Mouse (Mus musculus) hindbrain, embryonic 10.5 days (tissue): ENCODE results near the gene Sema3a. TPM values are rescaled to one million over a fixed set of nuclear protein-coding genes. Genes with fewer than 3 reads are reported as not detected.

ENCODE experiments used
- DNase-seq: peaks from one replicate; pipeline ENCODE4 v3.0.0-alpha.2; 2017; ENCODE audit warnings: low spot score
- H3K27ac ChIP-seq: fragments of 300-500 bp; sonication (generic); 2 replicates; pipeline ENCODE4 v1.5.1; 2016; ENCODE audit warnings: mild to moderate bottlenecking, moderate library complexity
- H3K27me3 ChIP-seq: fragments of 300-500 bp; sonication (generic); 2 replicates; pipeline ENCODE4 v1.6.1; 2016; ENCODE audit warnings: mild to moderate bottlenecking; ENCODE audit not compliant: poor library complexity, insufficient read depth, severe bottlenecking
- H3K36me3 ChIP-seq: fragments of 300-500 bp; sonication (generic); 2 replicates; pipeline ENCODE4 v1.6.1; 2016; ENCODE audit warnings: mild to moderate bottlenecking, moderate library complexity
- H3K4me1 ChIP-seq: fragments of 300-500 bp; sonication (generic); replicated peaks from 2 replicates; pipeline ENCODE4 v1.6.1; 2016; ENCODE audit warnings: mild to moderate bottlenecking
- H3K4me3 ChIP-seq: fragments of 300-500 bp; sonication (generic); 2 replicates; pipeline ENCODE4 v1.5.1; 2016; ENCODE audit warnings: mild to moderate bottlenecking, moderate library complexity
- H3K9me3 ChIP-seq: fragments of 300-500 bp; sonication (generic); 2 replicates; pipeline ENCODE4 v1.6.1; 2016; ENCODE audit warnings: mild to moderate bottlenecking, moderate library complexity
- WGBS: fragments of 180-500 bp; shearing (Covaris S2); methylation state at CpG from one replicate; pipeline ENCODE4 v1.1.7; 2016; 5-methylcytosine and 5-hydroxymethylcytosine counted together
- polyA plus RNA-seq: library from polyadenylated mRNA; unstranded; fragments of >200 nt; fragmentation: Nextera tagmentation; extraction: Ambion mirVana; gene quantifications from 2 replicates; pipeline ENCODE4 v1.2.1, GENCODE M21; 2016

Sema3a gene
- polyA plus RNA-seq, 1 experiment from 2014 or later, result 15.6 TPM

DNA sequence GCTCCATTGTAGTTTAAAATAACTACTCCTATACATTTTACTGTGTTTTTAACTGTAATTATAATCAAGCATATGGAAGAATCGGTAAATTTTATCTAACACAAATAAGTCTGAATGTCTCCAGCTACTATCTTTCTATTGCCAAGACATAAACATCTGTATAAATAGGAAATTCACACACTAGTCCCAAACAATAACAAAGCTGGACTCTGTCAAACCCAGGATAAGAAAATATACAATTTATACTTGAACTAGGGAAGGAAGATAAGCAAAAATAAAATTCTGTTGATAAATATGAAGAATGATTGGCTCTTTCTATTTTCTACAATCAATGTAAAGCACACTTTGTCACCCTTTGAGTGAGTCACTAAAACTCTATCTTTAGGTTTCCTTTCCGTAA, 280.9 kb downstream of the Sema3a start:
- 90% methylated on average over 2 of the region's 2 CpGs for WGBS
- H3K27me3 ChIP-seq, result peaks cover 10% of the 10 kb centered on the region
- no peak for DNase-seq

DNA sequence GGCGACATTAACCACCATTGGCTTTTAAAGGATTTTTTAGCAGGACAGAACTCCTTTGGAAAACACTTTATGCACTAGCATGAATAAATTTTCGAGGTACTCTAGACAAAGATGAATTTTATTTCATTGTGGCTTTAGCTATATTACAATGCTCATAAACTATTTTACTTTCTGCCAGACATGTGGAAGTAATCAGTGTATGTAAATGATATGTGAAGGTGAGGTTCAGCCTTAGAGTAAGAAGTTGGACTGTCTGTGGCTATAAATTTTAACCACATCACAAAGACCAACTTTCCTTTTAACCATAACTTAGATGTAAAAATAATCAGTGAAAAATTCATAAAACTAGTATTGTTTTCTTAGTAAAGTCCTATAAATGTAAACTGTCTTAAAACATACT, 286.7 kb downstream of the Sema3a start:
- H3K27me3 ChIP-seq, result no peaks in the 10 kb centered on the region
- WGBS, result 82% methylated on average over 2 of the region's 2 CpGs
- H3K27ac ChIP-seq, result no peak overlapping the region
- no peak for DNase-seq
- H3K9me3 ChIP-seq, result no peaks in the 10 kb centered on the region
- H3K4me3 ChIP-seq, result no peak overlapping the region
- H3K36me3 ChIP-seq, result no peaks in the 10 kb centered on the region
- H3K4me1 ChIP-seq, result no peaks in the 10 kb centered on the region

More for the DNA sequence above, 280.9 kb downstream of the Sema3a start:
- H3K4me3 ChIP-seq, result no peak overlapping the region
- H3K4me1 ChIP-seq, result peaks cover 6% of the 10 kb centered on the region; the same call in 1 of the 2 replicates
- H3K36me3 ChIP-seq, result no peaks in the 10 kb centered on the region
- H3K9me3 ChIP-seq, result no peaks in the 10 kb centered on the region
- H3K27ac ChIP-seq, result no peak overlapping the region

DNA sequence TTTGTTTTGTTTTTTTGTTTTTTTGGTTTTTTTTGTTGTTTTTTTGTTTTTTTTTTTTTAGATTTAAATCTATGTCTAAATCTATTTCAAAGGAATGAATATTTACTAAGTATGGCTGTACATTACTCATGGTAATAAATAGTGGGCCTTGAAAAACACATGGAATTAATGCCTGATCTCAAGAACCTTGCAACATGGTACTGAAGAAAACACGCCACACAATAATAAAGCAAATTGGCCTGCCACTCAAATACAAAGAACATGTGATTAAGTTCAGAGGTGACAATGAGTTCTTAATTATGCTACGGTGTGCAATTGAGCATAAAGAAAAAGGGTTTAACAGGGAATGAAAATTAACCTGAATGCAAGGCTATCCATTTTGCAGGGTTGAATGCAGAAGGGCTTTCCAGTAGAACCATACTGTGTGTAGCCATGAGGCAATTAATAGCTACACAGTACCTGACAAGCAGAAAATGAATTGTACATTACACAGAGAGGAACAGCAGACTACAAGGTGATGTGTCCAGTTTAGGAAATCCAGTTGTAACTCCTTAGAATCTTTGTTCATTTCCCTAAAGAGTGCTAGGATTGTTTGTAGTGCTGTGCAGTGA, 288.8 kb downstream of the Sema3a start:
- H3K27ac ChIP-seq, result no peak overlapping the region
- no peaks in the 10 kb centered on the region for H3K36me3 ChIP-seq
- H3K9me3 ChIP-seq, result no peaks in the 10 kb centered on the region
- no peaks in the 10 kb centered on the region for H3K4me1 ChIP-seq
- DNase-seq, result no peak
- 74% methylated on average over 2 of the region's 2 CpGs for WGBS
- no peak overlapping the region for H3K4me3 ChIP-seq
- no peaks in the 10 kb centered on the region for H3K27me3 ChIP-seq

DNA sequence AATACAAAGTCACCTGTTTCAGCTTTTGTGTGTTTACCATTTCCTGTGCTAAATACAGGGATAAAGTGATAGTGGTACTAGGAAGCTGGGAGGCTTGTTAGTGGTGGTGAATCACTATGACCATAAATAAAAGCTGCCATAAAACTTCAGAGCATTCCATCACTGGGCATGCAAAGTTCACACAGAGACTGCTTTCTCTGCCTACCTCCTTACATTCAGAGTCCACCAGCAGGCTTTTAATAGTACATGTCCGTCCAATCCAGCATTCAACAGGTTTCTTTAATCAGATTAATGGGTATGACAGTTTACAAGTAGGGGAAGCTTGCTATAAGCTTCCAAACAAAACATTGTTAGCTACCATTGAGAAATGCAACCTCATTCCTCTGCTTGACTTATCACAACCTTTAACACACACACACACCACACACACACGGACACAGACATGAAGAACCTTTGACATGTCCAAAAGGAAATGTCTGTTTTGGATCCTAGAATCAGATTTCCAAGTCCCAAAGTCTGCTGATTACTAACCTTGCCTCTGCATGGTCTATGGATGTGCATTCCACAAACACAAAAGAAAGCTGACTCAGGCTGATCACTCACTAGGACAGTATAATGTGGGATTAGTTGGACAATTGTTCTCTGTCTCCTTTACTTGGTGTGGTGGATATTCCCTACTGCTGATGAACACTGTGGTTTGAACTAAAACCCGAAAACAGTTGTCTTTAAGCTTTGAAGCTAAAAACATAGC, 291.9 kb downstream of the Sema3a start:
- no peaks in the 10 kb centered on the region for H3K36me3 ChIP-seq

DNA sequence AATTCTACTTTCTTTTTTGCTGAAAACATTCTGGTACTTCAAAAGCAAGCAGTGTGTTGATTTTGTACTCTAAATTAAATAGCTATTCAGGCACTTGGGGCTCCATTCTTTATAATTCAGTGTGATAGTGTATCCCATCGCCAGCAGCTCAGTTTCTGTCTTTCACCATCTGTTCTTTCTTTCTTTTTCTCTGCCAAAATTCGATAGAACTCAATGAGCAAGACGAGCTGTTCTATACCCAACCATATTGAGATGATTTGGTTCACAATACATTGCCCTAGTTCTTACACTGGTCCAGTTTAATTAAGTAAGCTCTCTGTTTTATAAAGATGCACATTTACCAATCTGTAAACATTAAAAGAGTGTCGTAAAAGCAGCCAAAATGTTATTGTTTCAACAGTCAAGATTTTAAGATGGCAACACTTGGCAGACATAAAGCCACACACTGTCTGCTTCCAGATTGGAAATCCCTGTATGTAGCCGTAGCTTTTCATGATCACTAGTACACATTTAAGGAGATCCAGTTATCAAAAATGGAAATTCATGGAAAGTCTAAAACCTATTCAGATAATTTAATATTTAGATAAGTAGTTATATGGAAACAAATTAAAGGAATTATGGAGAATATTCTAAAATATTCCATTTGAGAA, 296.2 kb downstream of the Sema3a start:
- Histone ChIP-seq H3K4me1 (no peaks in the 10 kb centered on the region), H3K9me3 (no peaks in the 10 kb centered on the region), H3K27me3 (no peaks in the 10 kb centered on the region), H3K27ac (no peak overlapping the region), H3K4me3 (no peak overlapping the region), H3K36me3 (no peaks in the 10 kb centered on the region)
- no peak for DNase-seq
- 77% methylated on average over 5 of the region's 5 CpGs for WGBS

More for the DNA sequence above, 291.9 kb downstream of the Sema3a start:
- Histone ChIP-seq H3K27me3 (no peaks in the 10 kb centered on the region), H3K27ac (no peak overlapping the region), H3K9me3 (no peaks in the 10 kb centered on the region), H3K4me3 (no peak overlapping the region), H3K4me1 (no peaks in the 10 kb centered on the region)
- 73% methylated on average over 3 of the region's 3 CpGs for WGBS
- no peak for DNase-seq

DNA sequence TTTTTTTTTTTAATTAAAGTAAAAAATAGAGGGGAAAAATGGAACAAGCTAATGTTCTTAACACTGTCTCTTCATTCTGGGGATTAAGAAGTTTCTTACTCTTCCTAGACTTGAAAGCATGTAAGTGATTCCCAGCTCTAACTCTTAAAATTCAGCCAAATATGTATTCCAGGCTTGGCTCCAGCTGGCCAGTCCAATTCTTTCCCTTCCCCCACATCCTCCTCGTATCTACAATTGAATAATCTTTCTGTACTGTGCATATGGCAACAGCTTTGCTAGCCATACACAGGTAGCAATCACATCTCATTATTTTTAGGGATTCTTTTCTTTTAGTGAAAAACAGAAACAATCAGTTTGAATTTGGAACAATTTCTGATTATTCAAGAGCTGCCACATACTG, 303.5 kb downstream of the Sema3a start:
- Histone ChIP-seq H3K27ac (no peak overlapping the region), H3K9me3 (no peaks in the 10 kb centered on the region), H3K4me3 (no peak overlapping the region), H3K4me1 (no peaks in the 10 kb centered on the region), H3K27me3 (no peaks in the 10 kb centered on the region), H3K36me3 (no peaks in the 10 kb centered on the region)
- WGBS, result 72% methylated on average over 1 of the region's 1 CpGs
- DNase-seq, result no peak

DNA sequence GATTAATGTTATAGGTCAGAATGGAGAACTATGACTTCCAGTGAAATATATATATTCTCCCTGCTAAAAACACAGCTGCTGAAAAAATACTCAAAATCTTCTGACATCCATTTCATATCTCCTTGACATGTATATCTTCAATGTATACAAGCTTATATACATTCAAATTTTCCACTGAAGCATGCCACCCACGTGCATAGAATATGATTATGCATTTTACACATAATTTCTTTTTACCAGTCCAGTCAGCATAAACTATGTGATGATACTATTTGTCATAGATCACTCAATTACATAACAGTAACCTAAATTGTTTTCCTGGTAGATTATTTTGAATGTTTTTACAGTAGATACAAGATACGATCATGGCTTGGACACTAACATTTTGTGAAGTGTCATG, 306.6 kb downstream of the Sema3a start:
- H3K36me3 ChIP-seq, result no peaks in the 10 kb centered on the region
- no peak overlapping the region for H3K4me3 ChIP-seq
- H3K27me3 ChIP-seq, result no peaks in the 10 kb centered on the region
- DNase-seq, result no peak
- H3K9me3 ChIP-seq, result no peaks in the 10 kb centered on the region
- no peak overlapping the region for H3K27ac ChIP-seq
- 93% methylated on average over 2 of the region's 2 CpGs for WGBS
- H3K4me1 ChIP-seq, result no peaks in the 10 kb centered on the region

DNA sequence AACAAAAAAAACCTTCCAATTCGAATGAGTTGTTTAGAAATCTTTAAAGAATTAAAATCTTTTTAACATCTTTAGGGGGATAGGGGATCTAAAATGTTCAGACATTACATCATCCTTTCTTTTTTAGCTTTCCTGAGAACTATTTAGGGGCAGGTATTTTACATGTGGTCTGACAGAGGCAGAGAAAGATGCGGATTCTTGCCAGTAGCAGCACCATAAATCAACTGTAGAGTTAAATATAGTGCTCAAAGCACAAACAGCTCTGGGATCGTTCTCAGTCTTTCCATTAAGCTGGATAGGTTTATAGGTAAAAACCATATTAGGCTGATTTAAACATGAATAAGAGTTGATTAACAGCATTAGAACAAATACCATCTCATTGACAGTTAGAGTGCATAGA, 307.4 kb downstream of the Sema3a start:
- Histone ChIP-seq H3K27ac (no peak overlapping the region), H3K9me3 (no peaks in the 10 kb centered on the region), H3K27me3 (no peaks in the 10 kb centered on the region), H3K4me1 (no peaks in the 10 kb centered on the region), H3K4me3 (no peak overlapping the region), H3K36me3 (no peaks in the 10 kb centered on the region)
- DNase-seq, result no peak
- 84% methylated on average over 3 of the region's 3 CpGs for WGBS

DNA sequence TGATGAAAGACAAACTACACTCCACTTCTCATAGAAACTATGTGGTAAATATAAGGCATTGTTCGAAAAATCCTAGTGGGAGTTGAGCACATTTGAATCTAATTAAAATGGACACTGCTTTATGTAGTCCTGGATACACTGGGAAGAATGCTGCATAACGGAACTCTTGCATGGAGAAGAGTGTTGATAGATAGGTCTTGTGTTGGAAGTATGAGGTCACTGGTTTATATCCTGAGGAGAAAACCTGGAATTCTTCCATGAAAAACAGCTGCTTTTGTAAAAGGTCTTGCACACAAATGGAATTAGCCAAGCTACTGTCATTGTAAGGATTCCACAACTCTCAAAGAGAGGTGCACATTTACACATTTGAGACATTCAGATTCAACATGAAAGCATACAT, 308.1 kb downstream of the Sema3a start:
- no peaks in the 10 kb centered on the region for H3K4me1 ChIP-seq
- no peaks in the 10 kb centered on the region for H3K9me3 ChIP-seq
- no peak for DNase-seq
- H3K4me3 ChIP-seq, result no peak overlapping the region
- H3K36me3 ChIP-seq, result no peaks in the 10 kb centered on the region
- 74% methylated on average over 2 of the region's 2 CpGs for WGBS
- no peaks in the 10 kb centered on the region for H3K27me3 ChIP-seq
- no peak overlapping the region for H3K27ac ChIP-seq

DNA sequence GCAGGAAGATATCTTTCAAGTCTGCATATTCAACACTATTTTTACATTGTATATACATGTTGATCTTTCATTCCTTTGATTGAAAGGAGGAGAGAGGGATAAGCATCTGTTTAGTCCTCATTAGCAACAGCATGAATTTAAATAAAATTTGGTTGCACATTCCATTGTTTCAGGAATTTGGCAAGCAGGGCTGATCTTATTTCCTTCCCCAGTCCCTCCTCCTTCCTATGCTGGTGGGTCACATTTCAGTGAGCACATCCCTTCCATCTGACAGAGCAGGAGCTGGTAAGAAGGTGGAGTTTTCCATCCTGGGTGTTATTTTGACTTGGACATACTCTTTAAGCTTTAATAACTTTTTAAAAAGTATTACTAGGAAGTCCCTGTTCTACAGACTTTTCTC, 315.9 kb downstream of the Sema3a start:
- Histone ChIP-seq H3K27me3 (no peaks in the 10 kb centered on the region), H3K27ac (no peak overlapping the region), H3K36me3 (no peaks in the 10 kb centered on the region), H3K9me3 (no peaks in the 10 kb centered on the region), H3K4me3 (no peak overlapping the region), H3K4me1 (no peaks in the 10 kb centered on the region)
- DNase-seq, result no peak

DNA sequence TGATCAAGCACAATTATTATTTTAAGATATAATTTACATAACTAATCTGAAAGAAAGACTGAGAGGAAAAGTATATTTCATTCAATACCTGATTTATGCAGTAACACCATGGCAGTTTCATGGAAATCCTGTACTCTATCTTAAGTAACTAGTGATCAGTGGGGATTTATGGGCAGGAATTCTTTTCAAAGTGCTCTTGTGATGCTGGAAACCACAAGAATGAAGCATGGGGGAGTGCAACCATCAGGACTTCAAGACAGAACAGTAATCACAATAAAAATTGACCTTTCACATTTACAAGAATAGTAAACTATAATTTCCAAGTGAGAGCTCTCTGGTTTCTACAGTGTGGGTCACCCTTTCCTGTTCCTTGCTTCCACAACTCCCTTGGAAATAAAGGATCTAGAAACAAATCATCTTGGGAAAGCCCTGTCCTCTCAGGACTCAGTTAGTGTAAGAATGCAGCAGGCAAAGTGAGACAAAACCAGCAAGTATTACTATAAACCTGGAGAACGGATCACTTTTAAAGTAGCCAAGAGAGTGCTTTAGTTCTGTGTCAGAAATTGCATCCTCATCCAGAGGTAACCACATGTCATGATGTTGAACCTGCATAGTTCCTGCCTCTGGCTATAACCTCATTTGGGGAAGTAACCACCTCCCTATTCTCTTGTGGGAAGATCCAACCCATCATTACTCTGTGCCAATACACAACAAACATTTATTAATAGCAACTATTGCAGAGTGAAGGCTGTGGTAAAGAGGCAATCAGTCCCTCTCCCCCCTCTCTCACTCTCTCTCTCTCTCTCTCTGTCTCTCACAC, 335.2 kb downstream of the Sema3a start:
- no peak overlapping the region for H3K27ac ChIP-seq
- H3K4me3 ChIP-seq, result no peak overlapping the region
- DNase-seq, result no peak
- no peaks in the 10 kb centered on the region for H3K27me3 ChIP-seq
- H3K4me1 ChIP-seq, result no peaks in the 10 kb centered on the region
- no peaks in the 10 kb centered on the region for H3K9me3 ChIP-seq
- 77% methylated on average over 1 of the region's 1 CpGs for WGBS
- no peaks in the 10 kb centered on the region for H3K36me3 ChIP-seq

DNA sequence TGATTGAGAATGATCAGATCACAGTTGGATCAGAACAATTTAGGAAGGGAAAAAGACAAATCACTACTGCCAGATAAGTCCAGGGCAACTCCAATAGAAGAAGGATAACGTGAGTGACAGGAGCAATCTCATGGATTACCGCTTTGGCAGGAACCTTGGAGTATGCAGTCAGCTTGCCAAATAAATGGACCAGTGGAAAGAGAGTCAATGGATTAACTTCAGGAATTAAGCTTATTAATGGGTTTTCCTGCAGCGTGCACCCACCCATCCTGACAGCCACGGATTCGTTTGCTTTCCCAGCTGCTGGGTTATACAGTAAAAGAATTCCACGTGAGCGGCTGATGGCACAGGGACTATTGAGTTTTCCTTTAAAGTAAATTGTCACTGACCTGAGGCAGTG, 343.6 kb downstream of the Sema3a start:
- no peaks in the 10 kb centered on the region for H3K9me3 ChIP-seq
- WGBS, result 76% methylated on average over 7 of the region's 7 CpGs
- H3K4me1 ChIP-seq, result no peaks in the 10 kb centered on the region
- H3K36me3 ChIP-seq, result no peaks in the 10 kb centered on the region
- no peaks in the 10 kb centered on the region for H3K27me3 ChIP-seq
- no peak for DNase-seq
- H3K4me3 ChIP-seq, result no peak overlapping the region
- H3K27ac ChIP-seq, result no peak overlapping the region

DNA sequence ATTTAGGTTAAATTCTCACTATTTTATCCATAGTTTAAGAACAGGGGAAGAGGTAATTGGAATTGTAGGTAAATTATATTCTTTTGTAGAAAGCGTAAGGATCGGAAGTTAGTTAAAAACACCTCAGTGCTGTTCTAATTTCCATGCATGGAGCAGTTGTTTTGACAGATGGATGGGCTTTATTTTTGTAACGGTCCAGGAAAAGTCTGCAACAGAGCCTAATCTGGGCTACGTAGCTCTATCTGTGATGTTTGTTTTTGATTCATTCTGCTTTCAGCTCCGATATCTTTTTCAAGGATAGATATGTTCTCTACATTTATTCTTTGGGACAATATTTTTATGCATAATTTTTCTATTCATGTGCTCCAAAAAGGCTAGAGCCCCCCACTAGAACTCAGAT, 344.2 kb downstream of the Sema3a start:
- WGBS, result 74% methylated on average over 5 of the region's 5 CpGs

More for the DNA sequence above, 344.2 kb downstream of the Sema3a start:
- Histone ChIP-seq H3K9me3 (no peaks in the 10 kb centered on the region), H3K27ac (no peak overlapping the region), H3K4me3 (no peak overlapping the region), H3K27me3 (no peaks in the 10 kb centered on the region), H3K36me3 (no peaks in the 10 kb centered on the region), H3K4me1 (no peaks in the 10 kb centered on the region)
- no peak for DNase-seq
